11 mouse cellular contexts compared by ENCODE assay signal in genomic region chr5:113779569-113779968, GRCm38 (mm10). TPM values are rescaled to one million over a fixed set of nuclear protein-coding genes. Genes with fewer than 3 reads are reported as not detected.
"Had no signal": no experiment of that assay in that cellular context is flagged by ENCODE, and none has a peak within 500 bp of the region (broad histone marks: within the 10 kb centered on the region; RNA-seq: fewer than 3 reads in every experiment).

No protein-coding gene starts in this region.

- DNase-seq: kidney, postnatal 10 days; kidney, postnatal 4 days; lung, embryonic 14.5 days; midbrain, embryonic 14.5 days; right cerebral cortex, postnatal 4 days; spleen, adult 18-20 months; thymus, adult 18-20 months; thymus, postnatal 14 days had no signal

- H3K27ac ChIP-seq: liver, embryonic 12.5 days had no signal

- H3K4me3 ChIP-seq: layer of hippocampus, adult 2 months; liver, embryonic 12.5 days; myocyte had no signal

- H3K9ac ChIP-seq: liver, embryonic 12.5 days; lung, embryonic 14.5 days had no signal

- H3K9me3 ChIP-seq: liver, embryonic 12.5 days had no signal

- H3K4me2 ChIP-seq: liver, embryonic 12.5 days; lung, embryonic 14.5 days had no signal

RNA-seq across cellular contexts. Expression of gene Selplg, which starts 52.9 kb away (rescaled TPM):
- polyA plus RNA-seq: myocyte had no signal
